Mouse (Mus musculus): ENCODE data around the gene Ints14.
"Not testable (repeated sequence)": the region's sequence is repeated elsewhere in the genome, so short reads cannot be mapped to it uniquely, and the experiment has no call there.

The Ints14 gene

DNA sequence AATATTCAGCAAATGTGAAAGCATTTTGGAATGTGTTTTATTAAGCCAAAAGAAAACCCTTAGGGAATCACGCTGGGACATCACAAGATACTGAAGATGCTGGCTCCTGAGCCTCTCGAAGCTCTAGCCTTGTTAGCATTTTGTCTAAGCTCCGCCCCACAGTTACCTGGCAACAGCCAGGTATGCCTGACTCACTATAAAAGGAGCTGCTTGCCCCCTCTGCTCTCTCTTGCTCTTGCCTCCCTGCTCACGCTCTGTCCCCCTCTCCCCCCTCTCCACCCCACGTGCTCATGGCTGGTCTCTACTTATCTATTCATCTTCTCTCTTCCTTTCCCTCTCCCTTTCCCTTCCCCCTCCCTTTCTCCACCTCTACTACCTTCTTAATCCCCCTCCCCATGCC, 8.7 kb upstream of the Ints14 start:
- DNase-seq (ENCODE audit: low read depth, low spot score) = no peak

GRCm38 (mm10) chr9:64953190-64953589, 7.5 kb upstream of the Ints14 start:
- no peak for DNase-seq (ENCODE audit: low read depth, low spot score)

- peak; percentile 65 for DNase-seq (ENCODE audit: low read depth, low spot score)
These were observed 4.4 kb upstream of the Ints14 start for GRCm38 (mm10) chr9:64956337-64956736.

DNA sequence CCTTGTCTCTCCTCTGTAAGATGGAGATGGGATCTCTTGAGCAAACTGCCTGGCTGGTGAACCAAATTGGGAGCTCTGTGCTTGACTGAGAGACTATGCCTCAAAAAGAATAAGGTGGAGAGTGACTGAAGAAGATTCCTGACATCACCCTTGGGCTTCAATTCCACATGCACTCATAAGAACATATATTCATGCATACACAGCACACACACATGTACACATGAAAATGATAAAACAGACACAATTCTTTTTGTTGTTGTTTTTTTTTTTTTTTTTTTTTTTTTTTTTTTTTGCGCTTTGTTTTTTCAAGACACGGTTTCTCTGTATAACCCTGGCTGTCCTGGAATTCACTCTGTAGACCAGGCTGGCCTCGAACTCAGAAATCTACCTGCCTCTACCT, 3.4 kb upstream of the Ints14 start:
- DNase-seq (ENCODE audit: low read depth, low spot score) = no peak

DNA sequence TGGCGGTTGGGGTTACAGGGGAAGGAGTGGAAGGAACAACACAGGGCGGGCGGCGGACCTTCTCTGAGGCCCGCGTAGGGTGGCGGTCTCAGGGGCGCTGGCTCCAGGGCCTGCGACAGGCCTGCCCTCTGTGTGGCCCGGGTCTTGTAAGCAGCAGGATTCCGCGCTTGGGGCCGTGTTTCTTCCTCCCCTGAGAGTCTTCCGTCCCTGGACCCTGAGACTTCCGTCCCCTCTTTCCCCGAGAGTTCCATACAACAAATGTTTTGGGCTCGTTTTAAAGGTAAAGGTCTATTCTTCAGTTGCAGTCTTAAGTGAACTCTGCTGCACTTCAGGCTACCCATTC, 244 bp downstream of the Ints14 start:
- DNase-seq (ENCODE audit: low read depth, low spot score) = no peak

- DNase-seq (ENCODE audit: low read depth, low spot score) = no peak
These were observed 19.8 kb downstream of the Ints14 start for GRCm38 (mm10) chr9:64980548-64980947.

DNA sequence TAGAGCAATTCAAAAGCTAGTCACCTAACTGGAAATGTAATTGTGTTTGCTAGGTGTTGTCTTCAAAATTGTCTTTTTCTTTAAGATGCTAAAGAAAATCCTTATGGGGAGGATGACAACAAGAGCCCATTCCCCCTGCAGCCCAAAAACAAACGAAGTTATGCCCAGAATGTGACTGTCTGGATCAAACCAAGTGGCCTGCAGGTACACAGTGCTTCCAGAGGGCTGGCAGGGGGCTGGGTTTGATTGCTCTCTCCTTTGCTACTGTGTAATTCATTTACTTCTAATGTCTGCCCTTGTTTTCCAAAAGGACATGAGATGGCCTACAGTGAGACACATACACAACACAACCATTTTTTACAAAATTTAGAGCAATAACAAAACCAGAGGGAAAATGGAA, 21.2 kb downstream of the Ints14 start:
- DNase-seq (ENCODE audit: low read depth, low spot score) = no peak

GRCm38 (mm10) chr9:64985037-64985794, 24.5 kb downstream of the Ints14 start:
- peak; percentile 24 for DNase-seq (ENCODE audit: low read depth, low spot score)

- DNase-seq (ENCODE audit: low read depth, low spot score) = no peak
These were observed 25.1 kb downstream of the Ints14 start for GRCm38 (mm10) chr9:64985807-64986206.

DNA sequence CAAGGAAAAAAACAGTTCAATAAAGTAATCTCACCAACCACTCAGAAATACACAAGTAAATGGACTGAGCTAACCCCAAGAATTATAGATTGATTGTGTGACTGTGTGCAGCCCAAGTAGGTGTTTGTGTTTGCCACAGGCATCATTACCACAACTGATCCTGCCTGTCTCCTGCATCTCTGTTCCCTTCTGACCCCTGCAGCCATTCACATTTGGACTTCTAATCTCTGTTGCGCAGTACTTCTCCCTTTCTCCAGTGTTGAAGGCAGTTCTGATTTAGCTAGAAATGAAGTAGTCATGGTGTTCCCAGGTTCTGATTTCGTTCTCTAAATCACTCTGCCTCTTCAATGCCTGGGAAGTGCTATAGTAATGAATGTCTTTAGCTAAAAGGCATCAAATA, 26.9 kb downstream of the Ints14 start:
- DNase-seq (ENCODE audit: low read depth, low spot score) = no peak

- no peak for DNase-seq (ENCODE audit: low read depth, low spot score)
These were observed 27.7 kb downstream of the Ints14 start for GRCm38 (mm10) chr9:64988443-64988842.

DNA sequence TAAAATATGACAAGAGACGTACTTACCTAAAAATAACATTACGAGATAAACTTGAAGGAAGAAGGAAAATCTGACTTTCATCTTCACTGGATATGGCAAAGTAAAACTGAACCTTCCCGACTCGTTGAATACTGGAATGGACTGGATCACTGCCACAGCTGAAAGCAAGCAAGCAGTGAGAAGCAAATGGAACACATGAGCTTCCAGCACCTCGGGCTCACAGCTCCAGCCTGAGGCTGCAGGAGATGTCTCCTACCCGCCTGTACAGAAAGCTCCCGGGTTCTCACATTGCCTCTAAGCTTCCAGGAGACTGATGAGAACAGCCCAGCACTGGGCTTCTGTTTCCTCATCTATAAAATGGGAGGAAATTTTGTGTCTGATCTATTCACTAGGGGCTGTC, 29.6 kb downstream of the Ints14 start:
- peak; percentile 60 for DNase-seq (ENCODE audit: low read depth, low spot score)

- DNase-seq (ENCODE audit: low read depth, low spot score) = not testable (repeated sequence)
These were observed 34.8 kb downstream of the Ints14 start for GRCm38 (mm10) chr9:64995464-64995863.

- DNase-seq (ENCODE audit: low read depth, low spot score) = peak; percentile 33
These were observed 40.8 kb downstream of the Ints14 start for GRCm38 (mm10) chr9:65001481-65001880.

DNA sequence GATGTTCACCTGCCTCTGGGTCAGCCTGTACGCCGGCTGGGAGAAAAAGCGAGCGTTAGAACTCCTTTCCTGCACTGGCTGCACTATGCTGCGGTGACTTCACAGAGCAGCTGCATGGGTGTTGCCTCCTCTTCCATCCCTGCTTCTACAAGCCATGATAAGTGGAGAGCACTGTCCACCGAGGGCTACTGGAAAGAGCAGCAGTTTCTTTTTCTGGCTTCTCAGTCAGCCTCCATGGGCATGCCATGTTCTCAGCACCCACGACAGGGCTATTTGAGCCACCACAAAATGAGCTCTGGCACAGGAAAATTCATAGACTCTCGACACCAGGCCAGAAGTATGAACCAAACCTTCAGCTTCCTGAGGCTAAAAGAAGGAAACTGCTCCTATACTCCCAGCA, 45.0 kb downstream of the Ints14 start:
- peak; percentile 45 for DNase-seq (ENCODE audit: low read depth, low spot score)

GRCm38 (mm10) chr9:65010632-65011031, 49.9 kb downstream of the Ints14 start:
- DNase-seq (ENCODE audit: low read depth, low spot score) = peak; percentile 81

GRCm38 (mm10) chr9:65011304-65011703, 50.6 kb downstream of the Ints14 start:
- no peak for DNase-seq (ENCODE audit: low read depth, low spot score)

DNA sequence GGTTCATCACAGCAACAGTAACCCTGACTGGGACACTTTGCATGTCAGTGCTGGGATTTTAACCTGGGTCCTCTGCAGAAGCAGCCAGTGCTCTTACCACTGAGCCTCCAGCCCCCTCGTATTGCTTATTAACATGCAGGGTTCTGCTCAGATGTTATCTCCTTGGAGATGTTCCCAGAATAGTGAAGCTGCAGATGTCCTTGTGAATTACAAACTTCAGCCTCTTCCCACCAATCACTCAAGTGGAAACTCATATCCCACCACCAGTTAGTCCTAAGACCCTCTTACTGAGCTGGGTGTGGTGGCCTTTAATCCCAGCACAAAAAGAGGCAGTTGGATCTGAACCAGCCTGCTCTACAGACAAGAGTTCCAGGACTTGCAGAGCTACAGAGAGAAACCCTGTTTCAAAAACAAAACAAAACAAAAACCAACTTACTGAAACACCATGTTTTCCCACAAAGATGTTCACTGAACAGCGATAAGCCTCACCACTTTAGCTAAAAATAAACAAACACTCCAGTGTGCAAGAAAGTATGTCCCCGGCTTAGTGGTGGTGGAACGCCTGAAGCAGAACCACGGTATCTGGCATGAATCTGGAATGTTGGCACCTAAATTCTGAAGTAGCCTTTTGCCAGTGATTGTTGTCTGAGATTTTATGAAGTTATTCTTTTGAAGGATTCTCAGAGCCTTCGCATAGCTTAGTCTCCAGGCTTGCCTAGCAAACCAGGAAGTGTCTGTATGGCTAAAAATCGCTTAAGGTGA, 54.9 kb downstream of the Ints14 start:
- peak; percentile 40 for DNase-seq (ENCODE audit: low read depth, low spot score)

DNA sequence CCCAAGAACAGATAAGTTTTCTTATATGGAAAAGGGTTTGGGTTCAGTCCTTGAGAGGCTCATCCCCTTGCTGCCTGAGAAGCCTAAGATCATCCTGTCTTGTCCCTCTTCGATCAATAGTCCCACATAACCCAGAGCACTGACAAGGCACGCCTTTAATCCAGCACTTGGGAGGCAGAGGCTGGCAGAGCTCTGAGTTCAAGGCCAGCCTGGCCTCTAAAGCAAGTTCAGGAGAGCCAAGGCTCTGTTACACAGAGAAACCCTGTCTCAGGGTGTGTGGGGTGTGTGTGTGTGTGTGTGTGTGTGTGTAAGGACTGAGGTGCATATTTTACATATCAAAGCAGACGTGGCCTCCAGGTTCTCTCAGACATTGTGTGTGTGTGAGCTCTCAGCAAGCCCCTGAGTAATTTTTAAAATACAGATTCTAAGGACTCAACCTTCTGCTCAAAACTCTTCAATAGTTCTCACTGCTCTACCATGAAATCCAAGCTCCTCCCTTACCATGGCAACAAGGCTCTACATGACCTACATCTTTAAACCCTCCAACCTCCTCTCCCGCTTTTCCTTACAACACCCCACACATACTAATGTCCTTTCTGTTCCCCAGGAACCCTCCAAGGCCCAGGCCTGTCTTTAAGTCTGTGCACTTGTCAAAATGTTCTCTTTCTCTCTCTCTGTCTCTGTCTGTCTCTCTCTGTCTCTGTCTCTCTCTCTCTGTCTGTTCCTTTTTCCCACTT, 55.7 kb downstream of the Ints14 start:
- peak; percentile 49 for DNase-seq (ENCODE audit: low read depth, low spot score)

DNA sequence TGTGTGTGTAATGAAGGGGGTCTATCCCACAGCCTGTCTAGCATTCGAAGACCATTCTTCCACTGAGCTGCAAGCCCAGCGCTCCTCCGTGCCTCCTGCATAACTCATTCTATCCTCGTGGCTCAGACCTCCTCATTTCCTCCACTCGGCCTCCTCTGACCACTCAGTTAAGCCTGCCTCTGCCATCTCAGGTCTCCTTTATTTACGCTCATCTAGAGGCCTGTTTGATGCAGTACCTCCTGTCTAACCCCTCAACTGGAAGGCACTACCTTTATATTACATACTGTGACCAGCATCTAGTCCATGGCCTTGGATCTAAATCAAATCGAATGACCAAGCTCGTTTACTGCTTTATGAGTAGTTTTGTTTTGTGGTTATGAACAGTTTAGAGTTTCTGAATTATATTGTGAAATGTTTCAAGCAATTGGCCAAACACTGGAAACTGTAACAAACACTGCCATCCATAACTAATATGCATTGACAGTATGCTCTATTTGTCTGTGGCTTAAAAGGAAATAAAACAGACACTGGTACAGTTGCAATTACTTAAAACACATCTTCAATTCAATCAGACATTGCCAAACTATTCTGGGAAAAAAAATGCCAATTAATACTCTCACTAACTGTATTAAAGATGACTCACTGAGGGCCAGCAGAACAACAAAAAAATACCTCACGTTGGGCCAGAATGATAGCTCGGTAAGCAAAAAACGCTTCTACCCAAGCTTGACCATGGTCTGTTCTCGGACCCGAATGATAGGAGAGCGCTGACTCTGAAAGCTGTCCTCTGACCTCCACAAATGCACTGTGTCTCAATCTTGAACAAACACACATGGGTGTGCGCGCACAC, 56.5 kb downstream of the Ints14 start:
- no peak for DNase-seq (ENCODE audit: low read depth, low spot score)

DNA sequence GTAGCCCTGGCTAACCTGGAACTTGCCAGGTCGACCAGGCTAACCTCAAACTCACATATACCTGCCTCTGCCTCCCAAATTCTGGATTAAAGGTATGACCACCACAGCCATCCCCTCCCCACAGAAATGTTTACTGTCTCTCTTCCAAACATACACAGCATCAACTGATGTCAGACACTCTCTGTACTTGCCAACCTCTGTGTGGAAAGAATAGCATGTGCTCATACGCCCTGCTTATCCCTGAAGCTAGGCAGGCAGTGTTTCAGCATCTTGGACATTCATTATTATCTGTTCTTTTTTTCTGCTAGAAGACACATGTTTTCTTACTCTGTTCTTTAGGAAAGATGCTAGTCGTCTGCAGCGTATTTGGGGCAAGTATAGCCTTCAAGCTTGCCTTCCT, 57.2 kb downstream of the Ints14 start:
- no peak for DNase-seq (ENCODE audit: low read depth, low spot score)

All from brain, adult 2 months (tissue).